Comparison of ENCODE assay signal across 9 mouse cellular contexts in genomic region chr11:110396085-110396484, GRCm38 (mm10). TPM values are rescaled to one million over a fixed set of nuclear protein-coding genes. Genes with fewer than 3 reads are reported as not detected.
A peak's percentile ranks its signal among the peaks of the same experiment; 100 is the strongest.
DNase-seq lines count a peak whose midpoint lies in the region; ATAC-seq lines count a peak whose summit lies in the region.
"Had no signal": no experiment of that assay in that cellular context is flagged by ENCODE, and none has a peak within 500 bp of the region (broad histone marks: within the 10 kb centered on the region; RNA-seq: fewer than 3 reads in every experiment).

No protein-coding gene starts in this region.

- peak; percentile 61 for DNase-seq in heart, adult 11 months
- no peak for DNase-seq in heart, postnatal 10 days
- peak; percentile 16 for DNase-seq in right cerebral cortex, postnatal 4 days
- DNase-seq in right cerebral cortex, postnatal 25 days: no peak
- no peak for DNase-seq in limb, embryonic 10.5 days (ENCODE audit: low spot score)
- no peak for DNase-seq in ovary, postnatal 14 days (ENCODE audit: low spot score)
- DNase-seq in kidney, adult 9 months: no peak

- intact Hi-C loops in heart, postnatal 10 days (cut with DNase I): no loop called here

- no peaks in the 10 kb centered on the region for H3K36me3 ChIP-seq in limb, embryonic 10.5 days
- H3K36me3 ChIP-seq: limb, embryonic 12.5 days had no signal

- H3K9me3 ChIP-seq in limb, embryonic 10.5 days (replicated peaks): no peaks in the 10 kb centered on the region
- H3K9me3 ChIP-seq: limb, embryonic 12.5 days had no signal

- no peak for ATAC-seq in erythroid progenitor cell, adult 5-6 weeks (replicated peaks; ENCODE audit: low FRiP score, poor library complexity, severe bottlenecking)

- H3K27me3 ChIP-seq in limb, embryonic 10.5 days (ENCODE audit: low read depth, poor library complexity, severe bottlenecking): no peaks in the 10 kb centered on the region
- H3K27me3 ChIP-seq: limb, embryonic 12.5 days had no signal

- H3K4me1 ChIP-seq in limb, embryonic 10.5 days: peaks cover 14% of the 10 kb centered on the region

- no peak overlapping the region; the same call in 1 of the 2 replicates for H3K27ac ChIP-seq in limb, embryonic 10.5 days
- H3K27ac ChIP-seq: limb, embryonic 12.5 days had no signal

- peak overlapping the region; percentile 20; the same call in 1 of the 2 replicates for H3K4me3 ChIP-seq in limb, embryonic 10.5 days
- H3K4me3 ChIP-seq: limb, embryonic 12.5 days had no signal

- WGBS in limb, embryonic 10.5 days: 61% methylated on average over 19 of the region's 19 CpGs

RNA-seq across cellular contexts. Expression of gene Map2k6, which starts 2.8 kb away (rescaled TPM):
- total RNA-seq in heart, postnatal 10 days (2021): 10 to 100 TPM in 1 of 2 experiments, 1 to 10 TPM in 1; 7.7 to 11.7 TPM
- polyA plus RNA-seq in limb, embryonic 10.5 days (2016; fragmentation: Nextera tagmentation; extraction: Ambion mirVana): 46.6 and 49.1 TPM in 2 replicates
- total RNA-seq in erythroid progenitor cell, adult 5-6 weeks (2015; ENCODE audit: low replicate concordance): 4.2 and 4.7 TPM in 2 replicates
- 0.77 TPM in 1 of 2 replicates, not detected in the other for total RNA-seq in erythroid progenitor cell, adult 5-6 weeks (2017; ENCODE audit: low replicate concordance)

RNA-seq across cellular contexts. Expression of gene Abca5, which starts 58.6 kb away (rescaled TPM):
- 10 to 100 TPM in 1 of 2 experiments, 1 to 10 TPM in 1; 9.8 to 12.3 TPM for total RNA-seq in heart, postnatal 10 days (2021)
- 2.2 and 2.9 TPM in 2 replicates for polyA plus RNA-seq in limb, embryonic 10.5 days (2016; fragmentation: Nextera tagmentation; extraction: Ambion mirVana)
- total RNA-seq in erythroid progenitor cell, adult 5-6 weeks (2015; ENCODE audit: low replicate concordance): not detected in 2 replicates
- 0.13 TPM in 1 of 2 replicates, not detected in the other for total RNA-seq in erythroid progenitor cell, adult 5-6 weeks (2017; ENCODE audit: low replicate concordance)

Comparison
In these comparisons a context has a peak if more than half of its experiments do, and no peak if none do; other contexts are left out.
1. DNase-seq: peak in heart, adult 11 months (single experiment) and right cerebral cortex, postnatal 4 days (single experiment); none in heart, postnatal 10 days (0 of 2), right cerebral cortex, postnatal 25 days (single experiment), limb, embryonic 10.5 days (single experiment), ovary, postnatal 14 days (single experiment) and kidney, adult 9 months (single experiment).
2. RNA of gene Abca5, which starts 58.6 kb away (total RNA-seq): 9.8 to 12.3 TPM in heart, postnatal 10 days; 0.13 TPM in erythroid progenitor cell, adult 5-6 weeks; every median in the first group is over 4 times any median in the second.